Mouse (Mus musculus) lung, postnatal 0 days (tissue): ENCODE results near the gene Efnb3.

Experiments
- CTCF ChIP-seq: IDR thresholded peaks from 2 replicates; pipeline ENCODE4 v1.5.1; 2016; ENCODE audit warnings: antibody characterized with exemption, mild to moderate bottlenecking
- EP300 ChIP-seq: IDR thresholded peaks from 2 replicates; pipeline ENCODE4 v1.6.1; 2016; ENCODE audit warnings: antibody characterized with exemption, mild to moderate bottlenecking, control low read depth

DNA sequence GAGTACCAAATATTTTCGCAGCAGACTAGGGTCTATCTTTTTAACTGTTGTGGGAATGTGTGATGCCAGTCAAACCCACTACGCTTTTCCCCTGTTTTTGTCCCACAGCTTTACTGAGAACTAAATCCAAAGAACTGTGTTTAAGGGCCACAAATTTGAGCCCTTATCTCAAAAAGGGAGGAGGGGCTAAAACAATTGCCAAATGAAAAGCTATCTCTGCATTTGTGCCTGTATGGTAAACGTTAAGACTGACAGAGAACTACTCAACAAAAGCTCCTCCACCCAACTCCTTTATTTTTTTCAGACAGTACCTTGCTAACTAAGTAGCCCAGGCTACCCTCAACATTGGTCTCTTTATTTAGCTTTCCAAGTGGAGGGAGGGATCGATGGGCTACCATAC lies 32.8 kb upstream of the Efnb3 start:
- TF ChIP-seq CTCF = no peak
- TF ChIP-seq EP300 = no peak
